Mouse (Mus musculus): ENCODE measurements around the gene Nos2. TPM values are rescaled to one million over a fixed set of nuclear protein-coding genes. Genes with fewer than 3 reads are reported as not detected.

Gene Nos2
- total and polyA plus RNA-seq, 2 experiments: under 0.01 to 0.02 TPM

DNA sequence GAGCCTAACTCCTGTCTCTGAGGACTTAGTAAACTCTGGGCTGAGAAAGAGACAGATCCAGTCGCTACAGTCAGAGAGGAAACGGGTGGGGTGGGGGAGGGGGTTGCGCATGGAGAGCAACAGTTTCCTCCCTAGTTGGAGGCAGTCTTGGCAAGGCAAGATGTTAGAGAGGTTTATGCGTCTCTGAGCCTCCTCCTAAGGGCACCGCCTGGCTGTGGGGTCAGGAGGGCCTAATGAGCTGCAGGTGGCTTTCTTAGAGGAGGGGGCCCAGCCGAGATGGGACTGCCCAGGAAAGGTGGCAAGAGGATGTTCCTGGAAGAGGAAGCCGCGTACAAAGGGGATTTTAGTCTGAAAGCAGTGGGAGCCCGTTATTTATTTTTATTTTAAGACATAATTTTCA, 3.5 kb downstream of the Nos2 start:
- peaks cover 5% of the 10 kb centered on the region; the same call in 1 of the 2 replicates for H3K27me3 ChIP-seq (ENCODE audit: control insufficient read depth, insufficient read depth, low read length)
- H3K79me2 ChIP-seq (ENCODE audit: control insufficient read depth, insufficient read depth, low read length): no peaks in the 10 kb centered on the region
- TF ChIP-seq CTCF (IDR thresholded peaks at IDR 0.05; ENCODE audit: low read depth, low read length) (no peak), POLR2A (IDR thresholded peaks at IDR 0.05; ENCODE audit: extremely low read depth, insufficient read depth, low read length) (no peak)
- no peak overlapping the region for H3K9ac ChIP-seq (ENCODE audit: low read depth, low read length)
- 38% methylated on average over 9 of the region's 9 CpGs for WGBS
- no peak for DNase-seq (ENCODE audit: extremely low read depth, low read depth, low spot score)
- no peaks in the 10 kb centered on the region for H3K36me3 ChIP-seq (ENCODE audit: control insufficient read depth, insufficient read depth, low read length)
- H3K4me1 ChIP-seq (ENCODE audit: control insufficient read depth, insufficient read depth, low read length): no peaks in the 10 kb centered on the region
- H3K27ac ChIP-seq (replicated peaks; ENCODE audit: insufficient read depth, low read depth, low read length): no peak overlapping the region
- no peak overlapping the region for H3K4me3 ChIP-seq (ENCODE audit: insufficient read depth, low read depth, low read length)

DNA sequence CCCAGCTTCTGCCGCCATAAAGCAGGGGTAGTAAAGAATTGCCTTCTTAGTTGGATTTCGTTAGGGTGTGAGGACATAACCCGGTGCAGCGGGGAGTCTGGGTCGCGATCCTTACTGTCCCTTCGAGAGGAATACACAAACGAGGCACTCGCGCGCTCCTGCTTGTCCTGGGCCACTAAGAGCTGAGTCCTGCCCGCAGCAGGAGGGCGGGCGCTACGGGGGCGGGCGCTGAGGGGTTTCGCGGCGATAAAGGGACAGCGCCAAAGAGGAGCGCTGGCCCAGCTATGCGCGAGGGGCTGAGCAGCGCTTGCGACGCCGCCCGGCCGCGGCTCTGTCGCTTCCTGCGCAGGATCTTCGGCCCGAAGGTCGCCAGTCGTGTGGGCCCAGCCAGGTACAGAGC, 4.3 kb downstream of the Nos2 start:
- no peak for DNase-seq (ENCODE audit: extremely low read depth, low read depth, low spot score)
- H3K36me3 ChIP-seq (ENCODE audit: control insufficient read depth, insufficient read depth, low read length): no peaks in the 10 kb centered on the region
- no peak overlapping the region for H3K27ac ChIP-seq (replicated peaks; ENCODE audit: insufficient read depth, low read depth, low read length)
- peak overlapping the region; percentile 22; the same call in 1 of the 2 replicates for H3K4me3 ChIP-seq (ENCODE audit: insufficient read depth, low read depth, low read length)
- no peak for TF ChIP-seq POLR2A (IDR thresholded peaks at IDR 0.05; ENCODE audit: extremely low read depth, insufficient read depth, low read length)
- TF ChIP-seq CTCF (IDR thresholded peaks at IDR 0.05; ENCODE audit: low read depth, low read length): no peak
- H3K79me2 ChIP-seq (ENCODE audit: control insufficient read depth, insufficient read depth, low read length): no peaks in the 10 kb centered on the region
- no peaks in the 10 kb centered on the region for H3K4me1 ChIP-seq (ENCODE audit: control insufficient read depth, insufficient read depth, low read length)
- WGBS: 1% methylated on average over 37 of the region's 37 CpGs
- H3K9ac ChIP-seq (ENCODE audit: low read depth, low read length): peak overlapping the region; percentile 11; the same call in 1 of the 2 replicates
- peaks cover 5% of the 10 kb centered on the region; the same call in 1 of the 2 replicates for H3K27me3 ChIP-seq (ENCODE audit: control insufficient read depth, insufficient read depth, low read length)

DNA sequence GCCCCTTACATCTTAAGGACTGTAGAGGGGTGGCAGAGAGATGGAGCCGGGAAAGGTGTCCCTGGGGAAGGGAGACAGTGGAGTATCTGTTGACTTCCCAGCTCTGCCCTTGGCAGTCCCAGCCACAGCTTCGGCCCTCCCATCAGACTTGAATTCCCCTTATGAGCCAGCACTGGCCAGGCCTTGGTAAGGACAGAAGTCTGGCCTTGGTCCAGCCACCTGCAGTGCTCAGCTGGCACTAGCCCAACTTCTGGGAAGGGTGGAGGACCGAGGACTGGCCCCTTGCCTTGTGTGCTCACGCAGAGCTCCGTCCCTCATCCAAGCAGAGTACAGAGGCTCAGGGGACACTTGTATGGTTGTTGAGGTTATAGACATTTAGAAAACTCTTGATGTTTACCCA, 8.8 kb downstream of the Nos2 start:
- Histone ChIP-seq H3K36me3 (ENCODE audit: control insufficient read depth, insufficient read depth, low read length) (no peaks in the 10 kb centered on the region), H3K27me3 (ENCODE audit: control insufficient read depth, insufficient read depth, low read length) (peaks cover 5% of the 10 kb centered on the region; the same call in 1 of the 2 replicates), H3K27ac (replicated peaks; ENCODE audit: insufficient read depth, low read depth, low read length) (no peak overlapping the region), H3K4me1 (ENCODE audit: control insufficient read depth, insufficient read depth, low read length) (no peaks in the 10 kb centered on the region), H3K4me3 (ENCODE audit: insufficient read depth, low read depth, low read length) (no peak overlapping the region), H3K79me2 (ENCODE audit: control insufficient read depth, insufficient read depth, low read length) (no peaks in the 10 kb centered on the region), H3K9ac (ENCODE audit: low read depth, low read length) (no peak overlapping the region)
- WGBS: 74% methylated on average over 5 of the region's 5 CpGs
- TF ChIP-seq CTCF (IDR thresholded peaks at IDR 0.05; ENCODE audit: low read depth, low read length) (no peak), POLR2A (IDR thresholded peaks at IDR 0.05; ENCODE audit: extremely low read depth, insufficient read depth, low read length) (no peak)
- DNase-seq (ENCODE audit: extremely low read depth, low read depth, low spot score): no peak

GRCm38 (mm10) chr11:78934307-78934706, 13.7 kb downstream of the Nos2 start:
- TF ChIP-seq POLR2A (IDR thresholded peaks at IDR 0.05; ENCODE audit: extremely low read depth, insufficient read depth, low read length) (no peak), CTCF (IDR thresholded peaks at IDR 0.05; ENCODE audit: low read depth, low read length) (no peak)
- Histone ChIP-seq H3K9ac (ENCODE audit: low read depth, low read length) (no peak overlapping the region), H3K36me3 (ENCODE audit: control insufficient read depth, insufficient read depth, low read length) (no peaks in the 10 kb centered on the region), H3K79me2 (ENCODE audit: control insufficient read depth, insufficient read depth, low read length) (no peaks in the 10 kb centered on the region), H3K27ac (replicated peaks; ENCODE audit: insufficient read depth, low read depth, low read length) (no peak overlapping the region), H3K27me3 (ENCODE audit: control insufficient read depth, insufficient read depth, low read length) (no peaks in the 10 kb centered on the region), H3K4me3 (ENCODE audit: insufficient read depth, low read depth, low read length) (no peak overlapping the region), H3K4me1 (ENCODE audit: control insufficient read depth, insufficient read depth, low read length) (no peaks in the 10 kb centered on the region)
- no peak for DNase-seq (ENCODE audit: extremely low read depth, low read depth, low spot score)
- WGBS: 90% methylated on average over 7 of the region's 7 CpGs

GRCm38 (mm10) chr11:78934727-78935126, 14.1 kb downstream of the Nos2 start:
- Histone ChIP-seq H3K27me3 (ENCODE audit: control insufficient read depth, insufficient read depth, low read length) (no peaks in the 10 kb centered on the region), H3K79me2 (ENCODE audit: control insufficient read depth, insufficient read depth, low read length) (no peaks in the 10 kb centered on the region), H3K36me3 (ENCODE audit: control insufficient read depth, insufficient read depth, low read length) (no peaks in the 10 kb centered on the region), H3K9ac (ENCODE audit: low read depth, low read length) (no peak overlapping the region), H3K4me1 (ENCODE audit: control insufficient read depth, insufficient read depth, low read length) (no peaks in the 10 kb centered on the region), H3K27ac (replicated peaks; ENCODE audit: insufficient read depth, low read depth, low read length) (no peak overlapping the region), H3K4me3 (ENCODE audit: insufficient read depth, low read depth, low read length) (no peak overlapping the region)
- TF ChIP-seq POLR2A (IDR thresholded peaks at IDR 0.05; ENCODE audit: extremely low read depth, insufficient read depth, low read length) (no peak), CTCF (IDR thresholded peaks at IDR 0.05; ENCODE audit: low read depth, low read length) (no peak)
- no peak for DNase-seq (ENCODE audit: extremely low read depth, low read depth, low spot score)
- 85% methylated on average over 4 of the region's 4 CpGs for WGBS

DNA sequence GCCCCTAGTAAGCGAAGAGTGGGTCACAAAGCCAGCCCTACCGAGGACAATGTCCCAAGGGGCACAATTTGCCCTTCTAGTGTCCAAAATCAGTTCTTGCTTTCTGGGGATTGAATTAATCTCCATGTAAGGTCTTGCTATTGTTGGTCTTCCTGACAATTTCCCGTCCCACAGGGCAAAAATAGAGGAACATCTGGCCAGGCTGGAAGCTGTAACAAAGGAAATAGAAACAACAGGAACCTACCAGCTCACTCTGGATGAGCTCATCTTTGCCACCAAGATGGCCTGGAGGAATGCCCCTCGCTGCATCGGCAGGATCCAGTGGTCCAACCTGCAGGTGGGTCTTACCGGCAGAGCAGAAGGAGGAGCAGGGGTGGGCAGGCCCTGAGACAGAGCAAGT, 14.6 kb downstream of the Nos2 start:
- Histone ChIP-seq H3K36me3 (ENCODE audit: control insufficient read depth, insufficient read depth, low read length) (no peaks in the 10 kb centered on the region), H3K9ac (ENCODE audit: low read depth, low read length) (no peak overlapping the region), H3K27me3 (ENCODE audit: control insufficient read depth, insufficient read depth, low read length) (no peaks in the 10 kb centered on the region), H3K4me3 (ENCODE audit: insufficient read depth, low read depth, low read length) (no peak overlapping the region), H3K79me2 (ENCODE audit: control insufficient read depth, insufficient read depth, low read length) (no peaks in the 10 kb centered on the region), H3K27ac (replicated peaks; ENCODE audit: insufficient read depth, low read depth, low read length) (no peak overlapping the region), H3K4me1 (ENCODE audit: control insufficient read depth, insufficient read depth, low read length) (no peaks in the 10 kb centered on the region)
- DNase-seq (ENCODE audit: extremely low read depth, low read depth, low spot score): no peak
- TF ChIP-seq CTCF (IDR thresholded peaks at IDR 0.05; ENCODE audit: low read depth, low read length) (no peak), POLR2A (IDR thresholded peaks at IDR 0.05; ENCODE audit: extremely low read depth, insufficient read depth, low read length) (no peak)
- 75% methylated on average over 6 of the region's 6 CpGs for WGBS

Measured in liver, adult 2 months (tissue).